Mouse (Mus musculus): ENCODE results near the gene Hmgb2. TPM values are rescaled to one million over a fixed set of nuclear protein-coding genes. Genes with fewer than 3 reads are reported as not detected.

Gene Hmgb2
- total and polyA plus RNA-seq, 3 experiments, result 144 to 241 (median 165) TPM

DNA sequence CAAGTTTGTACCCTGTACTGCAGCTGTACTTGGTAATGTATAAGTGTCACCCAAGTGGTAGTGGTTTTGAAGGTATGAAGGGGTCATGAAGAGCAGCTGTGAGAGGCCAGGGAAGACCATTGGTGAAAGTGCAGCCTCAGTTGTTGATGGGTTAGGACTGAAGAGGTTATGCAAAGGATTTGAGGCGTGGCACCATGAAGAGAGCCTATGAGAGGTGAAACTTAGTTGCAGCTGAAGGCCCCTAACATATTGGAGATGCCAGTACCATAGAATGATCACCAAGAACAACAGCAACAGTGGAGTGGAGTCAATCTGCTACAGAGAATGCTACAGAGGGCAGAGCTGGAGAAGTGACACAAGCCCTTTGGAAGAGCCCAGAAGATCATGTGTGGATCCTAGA lies 22.3 kb upstream of the Hmgb2 start:
- peaks cover 0 to 9% of the 10 kb centered on the region in 2 experiments for H3K36me3 ChIP-seq (replicated peaks in 1 of 2; ENCODE audit: control insufficient read depth in 1 of 2, insufficient read depth in 1 of 2, low read length in 1 of 2)
- TF ChIP-seq CHD1 (IDR thresholded peaks at IDR 0.05; ENCODE audit: low read depth, low read length) (no peak), EP300 (IDR thresholded peaks at IDR 0.05; ENCODE audit: low read length) (no peak), KAT2A (IDR thresholded peaks at IDR 0.05; ENCODE audit: insufficient replicate concordance, low read length) (no peak), GABPA (IDR thresholded peaks at IDR 0.05; ENCODE audit: insufficient replicate concordance, low read depth, low read length) (no peak), BHLHE40 (IDR thresholded peaks at IDR 0.05; ENCODE audit: low read depth, low read length) (no peak), ELF1 (IDR thresholded peaks at IDR 0.05; ENCODE audit: low read depth, low read length) (no peak)

DNA sequence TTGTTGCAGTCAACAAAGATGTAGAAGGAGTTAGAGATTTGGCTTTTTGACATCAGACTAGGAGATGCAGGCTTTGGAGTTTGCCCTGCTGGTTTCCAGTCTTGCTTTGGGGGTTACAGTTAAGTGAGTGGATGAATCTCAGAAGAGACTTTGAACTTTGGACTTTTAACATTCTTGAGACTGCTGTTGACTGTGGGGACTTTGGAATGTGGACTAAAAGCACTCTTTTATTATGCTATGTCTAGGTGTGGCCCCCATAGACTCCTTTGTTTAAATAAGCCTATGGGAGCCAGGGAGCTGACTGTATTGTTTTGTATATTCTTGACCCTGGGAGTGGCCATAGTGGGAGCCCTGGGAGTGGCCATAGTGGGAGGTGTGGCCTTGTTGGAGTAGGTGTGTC lies 21.8 kb upstream of the Hmgb2 start:
- H3K36me3 ChIP-seq (replicated peaks in 1 of 2; ENCODE audit: control insufficient read depth in 1 of 2, insufficient read depth in 1 of 2, low read length in 1 of 2), result peaks cover 0 to 13% of the 10 kb centered on the region in 2 experiments
- no peak overlapping the region for H3K4me2 ChIP-seq (ENCODE audit: insufficient read depth, low read depth, poor library complexity, severe bottlenecking)
- H3K9ac ChIP-seq (ENCODE audit: insufficient read depth, low read depth), result no peak overlapping the region
- H3K79me2 ChIP-seq (replicated peaks; ENCODE audit: control insufficient read depth, extremely low read depth, insufficient read depth, poor library complexity, severe bottlenecking), result peaks cover 10% of the 10 kb centered on the region
- H3K27ac ChIP-seq (ENCODE audit: insufficient read depth, low read depth), result no peak overlapping the region
- dilution Hi-C loops (cut with MboI; ENCODE audit: extremely low pct_ligation_motif_present, extremely low pct_unique_long_range_greater_than_20kb, low sequenced_read_pairs), result no loop called here
- H3K4me1 ChIP-seq (ENCODE audit: control insufficient read depth in 1 of 2, insufficient read depth in 2 of 2), result peaks cover 3 to 27% of the 10 kb centered on the region in 2 experiments; a peak in 2 of 4 replicates
- no peak for TF ChIP-seq MAFK (IDR thresholded peaks at IDR 0.05; ENCODE audit: insufficient replicate concordance, low read length)
- no peaks in the 10 kb centered on the region for H3K27me3 ChIP-seq (replicated peaks)
- DNase-seq (ENCODE audit: extremely low read depth), result no peak
- in situ Hi-C loops (cut with MboI; ENCODE audit: low pct_ligation_motif_present, low pct_unique_long_range_greater_than_20kb, low sequenced_read_pairs), result no loop called here
- no peaks in the 10 kb centered on the region for H3K9me3 ChIP-seq (replicated peaks; ENCODE audit: low read length)
- no peak overlapping the region for H3K4me3 ChIP-seq (replicated peaks in 1 of 3; ENCODE audit: low read depth in 2 of 3, low read length in 2 of 3, poor library complexity in 1 of 3)

More for the DNA sequence above, 22.3 kb upstream of the Hmgb2 start:
- in situ Hi-C loops (cut with MboI; ENCODE audit: low pct_ligation_motif_present, low pct_unique_long_range_greater_than_20kb, low sequenced_read_pairs), result no loop called here
- Histone ChIP-seq H3K79me2 (replicated peaks; ENCODE audit: control insufficient read depth, extremely low read depth, insufficient read depth, poor library complexity, severe bottlenecking) (peaks cover 10% of the 10 kb centered on the region), H3K9me3 (replicated peaks; ENCODE audit: low read length) (no peaks in the 10 kb centered on the region), H3K9ac (ENCODE audit: insufficient read depth, low read depth) (no peak overlapping the region), H3K27ac (ENCODE audit: insufficient read depth, low read depth) (no peak overlapping the region), H3K4me1 (ENCODE audit: control insufficient read depth in 1 of 2, insufficient read depth in 2 of 2) (peaks cover 3 to 26% of the 10 kb centered on the region in 2 experiments; a peak in 2 of 4 replicates), H3K4me3 (replicated peaks in 1 of 3; ENCODE audit: low read depth in 2 of 3, low read length in 2 of 3, poor library complexity in 1 of 3) (no peak overlapping the region), H3K27me3 (replicated peaks) (no peaks in the 10 kb centered on the region), H3K4me2 (ENCODE audit: insufficient read depth, low read depth, poor library complexity, severe bottlenecking) (no peak overlapping the region)
- dilution Hi-C loops (cut with MboI; ENCODE audit: extremely low pct_ligation_motif_present, extremely low pct_unique_long_range_greater_than_20kb, low sequenced_read_pairs), result no loop called here
- no peak for DNase-seq (ENCODE audit: extremely low read depth)

DNA sequence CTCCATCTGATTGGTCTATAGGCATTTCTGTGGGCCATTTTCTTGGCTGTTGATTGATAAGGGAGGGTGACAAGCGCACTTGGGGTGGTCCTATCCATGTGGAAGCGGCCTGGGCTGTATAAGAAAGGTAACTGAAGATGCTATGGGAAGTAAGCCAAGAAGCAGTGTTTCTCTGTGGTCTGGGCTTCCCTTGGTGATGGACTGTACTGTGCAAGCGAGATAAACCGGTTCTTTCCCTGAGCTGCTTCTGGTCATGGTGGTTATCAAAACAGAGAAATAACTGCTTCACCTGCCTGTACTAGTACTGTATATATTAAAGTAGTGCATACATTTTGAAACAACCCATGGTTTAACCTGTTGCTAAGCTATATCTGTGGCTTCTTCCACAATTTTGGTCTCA lies 19.8 kb upstream of the Hmgb2 start:
- Histone ChIP-seq H3K4me3 (replicated peaks in 1 of 3; ENCODE audit: low read depth in 2 of 3, low read length in 2 of 3, poor library complexity in 1 of 3) (no peak overlapping the region), H3K4me2 (ENCODE audit: insufficient read depth, low read depth, poor library complexity, severe bottlenecking) (no peak overlapping the region), H3K79me2 (replicated peaks; ENCODE audit: control insufficient read depth, extremely low read depth, insufficient read depth, poor library complexity, severe bottlenecking) (0 out of 2 replicates have a peak, but pooled peaks cover under 1% of the 10 kb centered on the region), H3K9ac (ENCODE audit: insufficient read depth, low read depth) (no peak overlapping the region), H3K27me3 (replicated peaks) (no peaks in the 10 kb centered on the region), H3K27ac (ENCODE audit: insufficient read depth, low read depth) (no peak overlapping the region), H3K9me3 (replicated peaks; ENCODE audit: low read length) (no peaks in the 10 kb centered on the region), H3K36me3 (replicated peaks in 1 of 2; ENCODE audit: control insufficient read depth in 1 of 2, insufficient read depth in 1 of 2, low read length in 1 of 2) (peaks cover 0 to 19% of the 10 kb centered on the region in 2 experiments), H3K4me1 (ENCODE audit: control insufficient read depth in 1 of 2, insufficient read depth in 2 of 2) (peaks cover 3 to 19% of the 10 kb centered on the region in 2 experiments; a peak in 2 of 4 replicates)
- dilution Hi-C loops (cut with MboI; ENCODE audit: extremely low pct_ligation_motif_present, extremely low pct_unique_long_range_greater_than_20kb, low sequenced_read_pairs) (no loop called here), in situ Hi-C loops (cut with MboI; ENCODE audit: low pct_ligation_motif_present, low pct_unique_long_range_greater_than_20kb, low sequenced_read_pairs) (no loop called here)
- no peak for DNase-seq (ENCODE audit: extremely low read depth)
- TF ChIP-seq ETS1 (conservative IDR thresholded peaks at IDR 0.05; ENCODE audit: low read depth, low read length) (no peak), ZKSCAN1 (IDR thresholded peaks at IDR 0.05; ENCODE audit: borderline replicate concordance, low read depth, low read length) (no peak), BHLHE40 (IDR thresholded peaks at IDR 0.05; ENCODE audit: low read depth, low read length) (no peak), CTCF (conservative IDR thresholded peaks at IDR 0.05 in 1 of 2, IDR thresholded peaks at IDR 0.05 in 1 of 2; ENCODE audit: low read depth in 2 of 2, low read length in 2 of 2) (no peak), EP300 (IDR thresholded peaks at IDR 0.05; ENCODE audit: low read length) (no peak)
